Mouse (Mus musculus): ENCODE measurements around the gene Alg14.

Alg14 gene

DNA sequence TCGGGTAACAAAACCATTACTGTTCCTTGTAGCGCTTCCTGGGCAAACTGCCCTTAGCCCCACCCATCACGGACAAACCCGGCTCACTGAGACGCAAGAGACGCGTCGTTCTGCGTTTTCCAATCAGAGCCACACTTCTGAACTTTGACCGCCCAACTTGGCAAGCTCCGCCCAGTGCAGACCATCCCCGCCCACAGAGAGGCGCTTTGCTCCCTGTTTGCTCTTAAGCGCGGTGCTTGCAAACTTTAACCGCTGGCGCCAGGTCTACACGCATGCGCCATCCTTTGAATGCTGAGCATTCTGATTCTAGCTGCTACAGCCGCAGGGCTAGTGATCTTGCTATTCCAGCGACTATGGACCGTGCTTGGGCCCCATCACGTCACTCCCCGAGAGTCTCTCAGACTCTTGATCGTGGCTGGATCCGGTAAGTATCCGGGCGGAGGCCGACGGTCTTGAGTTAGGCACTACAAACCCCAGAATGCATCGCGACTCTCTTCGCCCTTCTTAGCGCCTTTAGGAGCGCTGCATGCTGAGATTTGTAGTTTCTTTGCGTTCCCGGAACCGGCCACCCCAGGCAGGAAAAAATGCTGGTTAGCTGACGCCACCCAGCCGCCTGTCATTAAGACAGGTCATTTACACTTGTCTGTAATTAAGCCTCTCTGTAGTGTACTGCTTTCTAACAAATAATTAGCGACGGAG lies at the start of gene Alg14:
Alg14 (plus strand) TSS at position 214 of the 699 bp plus-strand sequence.
- DNase-seq (ENCODE audit: low read depth, low spot score): peak; percentile 93

DNA sequence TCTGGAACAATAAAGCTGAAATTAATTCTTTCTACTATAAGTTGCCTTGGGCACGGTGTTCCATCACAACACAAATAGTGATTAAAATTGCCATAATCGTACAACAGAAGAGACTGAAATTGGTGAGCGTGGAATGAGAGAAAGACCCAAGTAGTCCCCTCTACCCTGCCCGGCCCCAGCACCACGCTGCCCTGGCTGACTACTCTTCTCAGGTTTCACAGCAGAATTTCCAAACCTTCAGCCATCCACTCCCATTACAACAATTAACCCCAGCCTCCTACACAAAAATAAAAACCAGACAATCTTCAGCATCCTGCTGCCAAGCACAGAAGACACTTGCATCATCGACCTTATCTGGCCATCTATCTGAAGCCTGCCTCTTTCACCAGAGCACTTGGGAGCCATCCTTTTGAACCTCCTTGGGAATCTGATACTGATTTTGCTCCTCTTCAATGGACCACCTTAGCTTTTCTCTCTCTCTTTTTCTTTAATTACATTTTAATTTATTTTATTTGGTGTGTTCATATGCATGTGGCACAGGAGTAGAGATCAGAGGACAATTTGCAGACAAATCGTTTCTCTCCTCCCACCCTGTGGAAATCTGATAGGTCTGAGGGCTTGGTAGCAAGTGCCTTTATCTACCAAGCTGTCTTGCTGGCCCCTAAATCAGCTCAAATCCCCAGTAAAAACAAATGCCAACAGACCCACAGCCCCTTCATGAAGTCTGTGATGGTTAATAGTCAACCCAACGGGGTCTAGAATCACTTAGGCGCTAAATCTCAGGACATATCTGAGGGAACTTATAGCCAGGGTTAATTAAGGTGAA lies 49.2 kb upstream of the Alg14 start:
- DNase-seq (ENCODE audit: low read depth, low spot score): no peak

DNA sequence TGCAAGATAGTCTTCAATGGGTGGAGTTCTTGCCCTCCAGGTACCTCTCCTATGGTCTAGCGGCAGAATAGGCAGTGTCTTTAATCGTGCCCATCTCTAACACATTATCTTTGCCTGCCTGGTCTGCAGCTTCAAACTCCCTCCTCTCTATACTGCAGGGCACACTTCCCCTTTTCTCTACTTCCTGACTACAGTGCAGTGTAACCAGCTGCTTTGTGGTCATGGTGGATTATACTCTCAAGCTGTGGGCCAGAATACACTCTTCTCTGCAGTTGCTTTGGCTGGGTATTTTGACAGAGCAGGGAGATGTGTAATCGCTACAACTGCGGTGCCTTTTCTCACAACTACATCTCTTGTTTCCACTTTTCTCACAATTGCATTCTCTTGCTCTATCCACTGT lies 48.6 kb upstream of the Alg14 start:
- no peak for DNase-seq (ENCODE audit: low read depth, low spot score)

DNA sequence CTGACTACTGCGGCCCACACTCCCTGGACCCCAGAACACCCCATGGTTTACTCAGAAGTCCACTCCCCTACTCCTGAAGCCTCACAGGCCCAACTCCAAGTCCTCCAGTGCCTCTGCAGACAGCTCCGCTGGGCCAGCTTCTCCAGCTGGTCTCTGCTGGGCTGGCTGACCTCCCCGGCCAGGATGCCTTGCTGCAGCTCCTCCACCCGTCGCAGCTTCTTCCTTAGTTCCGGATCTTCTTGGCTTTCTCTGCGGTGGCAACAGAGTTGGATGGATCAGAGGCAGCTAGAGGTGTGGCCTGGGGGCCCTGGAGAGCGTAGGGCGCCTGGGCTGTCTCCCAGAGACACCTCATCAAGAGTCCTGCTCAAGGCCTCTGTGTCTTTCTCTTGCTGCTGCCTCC lies 41.5 kb upstream of the Alg14 start:
- no peak for DNase-seq (ENCODE audit: low read depth, low spot score)

DNA sequence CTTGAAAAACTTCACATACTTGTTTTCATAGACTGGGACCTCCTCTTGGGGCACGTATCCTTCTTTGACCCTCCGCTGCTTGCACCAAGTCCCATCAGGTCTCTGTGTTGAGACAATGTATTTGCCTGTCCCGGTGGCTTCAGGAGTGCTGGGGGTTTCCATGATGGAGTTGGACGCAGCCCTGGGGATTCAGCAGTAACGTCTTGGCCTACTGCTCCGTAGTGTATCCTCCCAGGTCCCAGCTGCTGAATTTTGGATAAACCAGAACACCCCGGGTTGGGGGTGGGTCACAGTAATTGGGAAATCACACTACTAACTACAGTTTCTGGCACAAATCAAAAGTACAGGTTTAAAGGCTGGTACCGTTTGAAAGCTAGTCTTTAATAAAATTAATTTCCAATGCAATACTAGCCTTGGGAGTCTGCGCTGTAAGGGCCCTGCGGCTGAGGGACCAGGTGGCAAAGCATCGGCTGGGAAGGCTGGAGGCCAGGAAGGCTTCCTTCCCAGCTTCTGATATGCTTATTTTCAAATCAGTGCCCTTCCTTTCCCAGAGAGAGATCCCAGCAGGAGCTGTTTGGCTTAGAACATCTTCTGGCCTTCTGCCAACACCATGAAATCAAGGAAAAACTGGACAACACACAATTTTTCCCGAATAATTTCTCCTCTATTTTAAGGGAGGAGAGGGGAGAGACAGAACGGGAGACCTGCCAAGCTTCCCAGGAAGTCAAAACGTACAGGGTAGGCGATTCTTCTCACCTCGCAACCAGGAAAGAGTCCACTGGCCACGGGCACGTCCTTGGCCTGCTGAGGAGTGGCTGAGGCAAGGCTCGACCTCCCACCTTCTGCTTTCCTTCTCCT lies 40.8 kb upstream of the Alg14 start:
- DNase-seq (ENCODE audit: low read depth, low spot score): no peak

DNA sequence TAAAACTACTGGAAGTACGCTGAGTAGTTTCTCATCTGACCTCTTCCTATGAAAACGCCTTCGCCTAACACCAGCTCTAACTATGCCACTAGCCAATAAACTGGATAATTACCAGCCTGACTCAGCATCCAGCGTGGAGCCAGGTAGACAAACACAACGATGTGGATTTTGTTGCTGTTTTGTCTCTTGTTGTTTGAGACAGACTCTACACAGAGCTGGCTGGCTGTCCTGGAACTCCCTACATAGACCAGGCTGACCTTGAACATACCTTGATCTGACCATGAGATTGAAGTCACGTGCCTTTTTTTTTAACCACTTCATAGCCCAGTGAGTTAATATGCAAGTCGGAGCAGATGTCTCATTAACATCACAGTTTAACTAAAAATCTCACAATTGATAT lies 36.1 kb upstream of the Alg14 start:
- no peak for DNase-seq (ENCODE audit: low read depth, low spot score)

DNA sequence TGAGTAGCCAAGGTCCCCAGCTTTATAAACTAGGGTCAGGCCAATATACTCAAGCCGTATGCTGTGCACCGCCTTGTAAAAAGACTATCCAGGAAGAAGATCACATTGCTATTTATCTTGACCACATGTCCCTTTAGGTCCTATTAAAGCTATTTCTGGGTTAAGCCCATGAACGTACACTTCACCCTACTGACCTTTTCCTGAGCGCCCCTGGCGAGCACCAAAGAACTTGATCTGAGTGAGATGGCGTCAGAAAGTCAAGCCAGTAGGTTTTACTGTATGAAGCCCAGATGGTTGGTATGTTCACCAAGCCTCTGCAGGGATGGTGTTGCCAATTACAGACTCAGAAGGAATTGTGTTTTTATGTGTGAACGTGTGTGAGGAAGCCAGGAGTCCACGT lies 35.4 kb upstream of the Alg14 start:
- DNase-seq (ENCODE audit: low read depth, low spot score): no peak

DNA sequence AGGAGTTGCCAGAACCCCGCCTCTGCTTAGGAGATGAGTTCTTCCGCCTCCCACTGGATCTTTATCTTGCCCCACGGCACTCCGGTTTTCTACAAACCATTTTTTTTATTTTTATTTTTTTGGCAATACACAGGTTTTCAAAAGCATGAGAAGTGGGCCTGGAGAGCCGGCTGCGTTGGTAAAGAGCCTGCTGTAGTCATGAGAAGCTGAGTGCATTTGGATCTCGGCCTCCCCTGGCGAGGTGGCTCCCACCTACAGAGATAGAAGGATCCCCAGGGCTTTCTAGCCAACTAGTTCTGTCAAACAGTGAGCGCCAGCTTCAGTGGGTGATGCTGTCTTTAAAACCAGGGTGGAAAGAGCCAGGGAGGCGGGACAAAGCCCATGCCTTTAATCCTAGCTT lies 34.2 kb upstream of the Alg14 start:
- DNase-seq (ENCODE audit: low read depth, low spot score): no peak

DNA sequence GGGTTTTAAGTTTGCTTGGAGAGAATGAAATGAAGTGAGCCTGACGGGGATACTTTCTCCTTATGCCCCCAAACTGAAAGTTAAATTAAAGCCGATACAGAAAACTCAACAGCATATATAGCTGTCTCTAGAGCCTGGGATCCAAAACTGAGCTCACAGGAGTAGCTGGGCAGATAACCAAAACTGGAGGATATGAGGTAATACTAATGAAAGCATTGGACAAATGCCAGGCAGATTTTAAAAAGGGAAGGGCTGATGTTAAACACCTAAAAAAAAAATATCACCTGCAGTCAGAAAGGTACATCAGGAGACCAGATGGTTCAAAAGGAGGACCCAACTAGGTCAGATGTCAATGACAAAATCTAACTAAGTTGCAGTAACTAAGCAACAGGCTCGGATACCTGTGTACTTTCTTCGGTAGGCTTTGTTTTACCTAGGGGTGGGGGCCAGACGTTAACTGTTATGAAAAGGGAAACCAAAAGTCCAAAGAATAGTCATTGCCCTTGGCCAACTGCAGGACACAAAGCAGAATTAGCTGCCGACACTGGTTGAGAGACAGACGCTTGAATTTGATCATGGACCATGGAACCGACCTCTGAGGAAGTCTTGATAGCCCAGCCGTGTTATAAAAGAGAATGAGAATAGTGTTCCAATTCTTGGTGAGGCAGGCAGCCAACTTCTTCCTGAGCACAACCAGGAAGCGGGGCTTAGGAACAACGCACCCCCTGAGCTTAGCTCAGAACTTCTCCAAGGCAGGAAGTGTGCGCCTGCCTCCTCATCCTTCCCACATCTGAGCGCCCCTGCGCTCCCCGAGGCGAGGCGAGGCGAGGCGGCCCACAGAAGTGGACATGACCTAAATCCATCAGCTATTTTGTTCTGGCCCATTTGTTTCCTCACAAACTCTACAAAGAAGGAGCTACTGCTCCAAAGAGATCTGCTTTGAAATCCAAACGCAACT lies 32.8 kb upstream of the Alg14 start:
- no peak for DNase-seq (ENCODE audit: low read depth, low spot score)

DNA sequence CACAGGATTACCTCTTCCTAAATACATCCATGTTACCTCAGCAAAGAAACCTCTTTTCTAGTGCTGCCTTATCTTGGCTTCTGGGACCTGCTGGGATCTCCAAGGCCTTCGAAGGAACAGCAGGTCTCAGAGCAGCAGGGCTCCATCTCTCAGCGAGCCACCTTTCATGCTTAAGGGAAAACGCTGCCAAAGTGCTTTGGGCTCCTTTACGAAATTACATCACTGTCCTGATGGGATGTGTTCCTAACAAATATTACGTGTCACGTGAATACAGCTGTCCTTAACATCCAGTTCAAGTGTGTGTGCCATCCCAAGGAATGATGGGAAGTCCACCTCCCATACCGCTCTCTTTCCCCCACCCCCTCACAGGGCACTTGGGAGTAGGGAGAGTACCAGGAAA lies 31.5 kb upstream of the Alg14 start:
- DNase-seq (ENCODE audit: low read depth, low spot score): no peak

DNA sequence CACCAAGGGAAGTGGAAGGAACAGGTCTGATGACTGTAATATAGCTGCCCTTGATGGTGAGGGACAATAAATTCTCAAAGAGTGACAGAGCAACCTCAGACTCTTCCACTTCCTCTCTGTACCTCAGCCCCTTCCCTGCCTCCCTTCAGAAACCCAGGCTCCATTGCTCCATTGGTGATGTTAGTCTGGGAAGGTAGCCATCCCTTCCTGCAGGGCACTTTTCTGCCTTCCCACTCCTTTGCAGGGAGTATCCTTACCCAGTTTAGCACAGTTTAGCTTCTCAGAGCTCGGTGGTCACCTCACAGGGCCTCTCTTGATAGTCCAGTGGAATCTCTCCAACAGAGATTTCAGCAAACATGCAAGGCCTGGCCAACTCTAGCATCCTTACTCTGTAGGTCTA lies 30.7 kb upstream of the Alg14 start:
- no peak for DNase-seq (ENCODE audit: low read depth, low spot score)

DNA sequence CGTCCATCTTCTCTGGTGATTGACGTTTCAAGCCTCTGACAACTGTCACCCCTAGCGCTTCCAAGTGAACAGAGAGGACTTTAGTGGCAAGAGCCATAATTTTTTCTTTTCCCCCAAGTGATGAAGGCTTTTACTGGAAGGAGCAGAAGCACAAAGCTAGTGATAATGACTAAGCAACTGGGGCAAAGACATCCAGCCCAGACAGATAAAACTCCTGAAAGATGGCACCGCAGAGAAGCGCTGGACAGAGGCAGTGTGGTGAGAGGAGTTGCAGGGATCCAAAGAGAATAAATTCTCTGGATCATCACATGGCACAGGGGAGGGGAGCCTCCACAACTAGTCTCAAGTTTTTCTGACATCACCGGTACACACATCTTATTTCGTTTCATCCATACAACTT lies 30.3 kb upstream of the Alg14 start:
- DNase-seq (ENCODE audit: low read depth, low spot score): no peak

DNA sequence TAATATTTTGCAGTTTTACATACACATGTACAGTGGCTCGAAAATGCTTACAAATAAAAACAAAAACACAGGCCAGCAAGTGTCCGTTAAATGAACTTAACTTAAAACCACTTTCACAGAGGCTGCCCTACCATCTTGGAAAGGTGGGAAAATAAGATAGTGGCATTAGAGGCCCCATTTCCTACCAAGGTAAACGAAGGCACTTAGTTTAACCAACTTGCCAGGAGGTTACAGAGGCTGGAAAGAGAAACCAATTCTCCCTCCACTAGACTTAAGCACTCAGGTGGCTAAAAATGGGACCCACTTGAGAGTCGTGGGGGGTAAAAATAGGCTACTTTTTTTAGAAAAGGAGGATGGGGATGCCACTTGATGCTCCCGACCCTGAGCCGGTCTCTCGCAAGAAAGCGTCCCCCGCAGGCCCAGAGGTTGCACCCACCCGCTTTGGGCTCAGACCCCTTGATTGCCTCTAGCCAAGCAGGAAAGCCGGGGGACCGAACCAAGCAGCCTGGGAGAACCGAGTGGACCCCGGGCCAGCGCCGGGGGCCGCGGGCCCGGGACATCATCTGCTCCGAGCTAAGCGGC lies 29.5 kb upstream of the Alg14 start:
- no peak for DNase-seq (ENCODE audit: low read depth, low spot score)

DNA sequence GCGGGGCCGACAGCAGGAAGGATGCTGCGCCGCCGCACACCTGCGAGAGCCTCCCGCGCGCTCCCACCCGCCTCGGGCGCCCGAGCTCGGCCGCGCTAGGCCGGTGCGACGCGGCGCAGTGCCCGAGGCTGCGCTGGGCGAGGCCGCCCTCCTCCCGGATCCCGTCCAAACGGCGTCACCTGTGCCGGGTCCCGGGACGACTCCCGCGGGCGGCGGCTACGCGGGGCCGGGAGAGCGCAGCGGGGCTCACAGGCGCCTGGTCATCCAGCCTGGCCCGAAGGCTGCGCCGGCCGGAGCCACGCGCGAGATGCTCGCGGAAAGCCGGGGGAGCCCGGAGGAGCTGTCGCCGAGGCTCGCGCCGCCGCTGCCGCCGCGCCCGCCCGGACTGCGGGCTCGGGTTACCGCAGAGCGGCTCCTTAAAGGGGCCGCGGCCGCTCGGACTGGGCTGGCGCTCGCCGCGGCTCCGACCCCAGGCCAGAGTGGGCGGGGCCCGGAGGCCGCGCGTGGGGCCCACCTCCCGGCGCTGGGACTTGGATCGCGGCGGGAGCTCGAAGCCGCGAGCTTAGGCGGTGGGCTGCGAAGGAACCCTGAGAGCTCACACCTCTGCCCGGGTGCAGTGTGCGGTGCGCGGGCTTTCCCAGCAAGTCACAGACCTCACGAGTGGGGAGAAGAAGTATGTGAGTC lies 28.9 kb upstream of the Alg14 start:
- no peak for DNase-seq (ENCODE audit: low read depth, low spot score)

DNA sequence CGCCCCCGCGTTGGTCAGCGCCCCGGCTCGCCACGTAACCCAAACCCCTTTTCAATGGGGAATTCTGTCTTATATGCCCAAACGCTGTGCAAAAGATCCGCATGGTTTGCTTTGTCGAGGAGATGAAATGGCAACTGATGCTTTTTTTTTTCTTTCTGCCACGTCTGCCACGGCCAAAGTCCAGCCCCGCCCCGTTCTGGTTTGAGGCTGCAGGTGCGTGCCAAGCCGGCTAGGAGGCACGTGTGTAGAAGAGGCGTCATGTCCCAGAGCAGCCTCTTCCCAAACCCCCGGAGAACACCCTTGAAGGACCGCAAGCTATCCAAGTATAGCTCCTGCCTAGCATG lies 28.4 kb upstream of the Alg14 start:
- DNase-seq (ENCODE audit: low read depth, low spot score): no peak

DNA sequence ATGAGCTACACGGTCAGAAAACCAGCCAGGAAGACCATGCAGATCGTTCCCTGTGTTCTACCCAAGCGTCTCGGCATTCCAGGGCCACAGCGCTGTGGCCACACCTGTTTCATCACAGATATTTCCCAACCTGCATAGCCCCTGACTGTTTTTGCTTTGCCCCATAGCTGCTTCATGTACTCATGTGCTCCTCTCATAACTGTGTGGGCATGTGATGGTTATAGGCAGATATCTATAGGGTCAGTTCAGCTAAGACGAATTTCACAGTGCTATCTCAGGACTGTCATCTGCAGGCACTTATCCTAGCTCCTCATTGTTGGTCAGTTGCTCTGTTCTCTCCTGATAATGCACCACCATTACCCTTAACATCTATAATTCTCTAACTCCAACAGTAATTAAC lies 27.3 kb upstream of the Alg14 start:
- DNase-seq (ENCODE audit: low read depth, low spot score): no peak

DNA sequence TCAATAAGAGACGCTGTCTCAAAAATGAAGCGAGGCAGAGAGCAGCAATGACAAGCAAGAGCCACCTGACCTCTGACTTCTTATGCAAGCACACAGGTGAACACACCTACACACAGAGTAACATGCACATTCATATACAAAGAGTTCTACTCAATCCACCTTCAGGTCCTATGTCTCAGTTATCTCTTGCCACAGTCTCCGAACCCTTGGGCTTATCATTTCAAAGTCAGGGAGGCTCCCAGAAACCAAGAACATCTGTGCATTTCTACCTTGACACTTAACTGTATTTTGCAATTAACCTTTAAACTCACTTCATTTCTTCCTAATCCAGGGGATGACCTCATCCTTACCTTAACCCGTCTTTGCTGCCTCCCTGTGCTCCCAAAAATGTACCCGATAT lies 24.3 kb upstream of the Alg14 start:
- no peak for DNase-seq (ENCODE audit: low read depth, low spot score)

DNA sequence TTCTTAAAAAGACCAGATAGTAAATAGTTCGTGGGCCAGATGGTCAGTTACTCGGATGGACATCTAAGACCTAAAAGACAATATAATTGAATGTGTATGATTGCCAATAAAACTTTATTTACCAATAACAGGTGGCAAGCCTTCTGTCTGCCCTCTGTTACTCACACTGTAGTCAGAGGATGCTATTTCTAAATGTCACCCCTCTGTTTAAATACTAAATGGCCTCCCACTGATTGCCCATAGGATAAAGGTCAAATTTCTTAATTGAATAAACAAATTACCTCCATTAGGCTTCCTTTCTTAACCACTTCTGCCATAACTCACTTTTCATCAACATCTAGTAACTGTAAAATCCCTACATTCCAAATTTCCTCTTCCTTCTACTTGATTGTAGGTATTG lies 19.0 kb upstream of the Alg14 start:
- no peak for DNase-seq (ENCODE audit: low read depth, low spot score)

DNA sequence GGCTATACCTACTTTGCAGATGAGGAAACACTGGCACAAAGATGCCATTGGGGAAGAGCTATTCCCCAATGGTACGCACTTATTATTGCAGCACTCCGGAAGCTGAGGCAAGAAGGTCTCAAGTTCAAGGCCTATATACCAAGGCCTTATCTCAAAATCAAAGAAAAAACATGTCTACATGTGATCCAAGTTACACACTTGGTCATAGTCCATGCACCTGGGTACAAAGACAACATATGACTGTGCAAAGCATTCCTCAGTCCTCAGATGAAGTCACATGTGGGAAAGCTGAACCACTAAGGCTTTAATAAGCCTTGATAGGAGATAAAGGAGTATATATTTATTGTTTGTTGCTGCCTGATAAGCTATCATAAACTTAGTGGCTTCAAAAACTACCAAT lies 17.6 kb upstream of the Alg14 start:
- DNase-seq (ENCODE audit: low read depth, low spot score): no peak

DNA sequence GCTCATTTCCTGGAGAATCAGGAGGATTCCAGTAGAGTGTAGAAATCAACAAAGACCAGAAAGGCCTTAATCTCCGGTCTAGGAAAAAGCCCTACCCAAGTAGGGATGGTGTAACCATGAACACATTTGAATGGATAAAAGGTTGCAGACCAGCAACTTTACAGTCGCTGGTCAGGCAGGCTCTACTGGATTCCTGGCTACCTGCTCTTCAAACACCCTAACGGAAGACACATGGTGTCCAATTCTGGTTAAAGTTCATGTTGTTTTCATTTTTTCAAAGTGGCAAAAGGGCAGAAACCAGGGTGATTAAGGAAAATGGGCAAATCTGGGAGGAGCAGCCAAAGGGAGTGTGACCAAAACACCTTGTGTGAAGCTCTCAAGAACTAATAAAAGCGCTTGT lies 14.6 kb upstream of the Alg14 start:
- DNase-seq (ENCODE audit: low read depth, low spot score): no peak
